Mouse (Mus musculus): Measurements from ENCODE around the gene Stk19. TPM values are rescaled to one million over a fixed set of nuclear protein-coding genes. Genes with fewer than 3 reads are reported as not detected.
"Not testable (repeated sequence)": the region's sequence is repeated elsewhere in the genome, so short reads cannot be mapped to it uniquely, and the experiment has no call there.

Stk19 gene
- polyA plus RNA-seq, 1 experiment from 2014 or later, result 33.8 TPM

DNA sequence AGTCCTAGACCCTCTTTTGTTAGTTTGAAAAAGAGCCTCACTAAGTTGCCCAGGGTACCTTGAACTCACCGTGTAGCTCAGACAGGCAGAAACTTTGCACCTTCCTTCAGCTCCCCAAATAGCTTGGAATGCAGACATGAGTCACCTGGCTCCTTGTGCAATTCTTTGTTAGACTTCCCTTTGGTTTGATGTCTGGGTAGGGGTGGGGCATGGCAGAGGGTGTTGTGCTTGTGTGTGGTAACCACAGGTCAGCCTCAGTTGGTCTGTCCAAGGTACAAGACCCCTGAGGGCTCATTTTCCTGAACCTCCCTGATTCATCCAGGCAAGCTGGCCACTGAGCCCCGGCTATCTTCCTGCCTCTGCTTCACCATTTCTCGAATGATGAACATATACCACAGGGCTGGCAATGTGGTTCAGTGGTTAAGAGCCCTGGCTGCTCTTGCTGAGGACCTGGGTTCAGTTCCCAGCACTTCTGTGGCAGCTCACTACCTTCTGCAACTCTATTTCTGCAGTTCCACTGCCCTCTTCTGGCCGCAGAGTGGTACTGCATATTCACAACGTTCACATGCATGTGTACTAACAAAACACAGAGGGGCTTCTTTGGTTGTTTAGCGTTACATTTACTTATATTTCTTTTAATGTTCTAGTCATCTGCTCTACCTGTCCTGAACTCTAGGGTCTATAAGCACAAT, 31.7 kb downstream of the Stk19 start:
- Histone ChIP-seq H3K4me1 (no peaks in the 10 kb centered on the region), H3K9ac (no peak overlapping the region), H3K27ac (replicated peaks) (no peak overlapping the region), H3K9me3 (replicated peaks) (peaks cover 9% of the 10 kb centered on the region; the same call in 1 of the 2 replicates), H3K36me3 (no peaks in the 10 kb centered on the region), H3K27me3 (no peaks in the 10 kb centered on the region), H3K4me3 (replicated peaks) (no peak overlapping the region), H3K4me2 (replicated peaks) (no peak overlapping the region)
- 73% methylated on average over 6 of the region's 6 CpGs for WGBS
- no peak for ATAC-seq (ENCODE audit: insufficient number of reproducible peaks, low FRiP score, low TSS enrichment, low read depth)

DNA sequence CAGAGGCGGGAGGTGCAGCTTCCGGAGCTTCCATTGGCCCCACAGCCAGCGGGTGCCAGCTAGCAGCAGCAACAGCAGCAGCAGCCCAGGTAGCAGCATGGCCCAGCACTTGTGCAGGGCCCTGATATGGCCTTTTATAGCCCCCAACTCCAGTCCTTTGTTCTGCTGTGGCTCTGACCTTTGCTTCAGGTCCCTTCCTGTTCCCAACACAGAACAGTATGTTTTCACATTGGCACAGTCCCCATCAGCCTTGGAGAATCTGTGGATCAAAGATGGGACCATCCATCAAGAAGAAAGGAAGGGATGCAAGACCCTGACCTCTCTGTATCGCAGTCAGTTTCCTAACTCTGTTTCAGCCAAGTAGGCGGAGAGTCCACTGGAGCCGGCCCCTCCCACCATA, 32.4 kb downstream of the Stk19 start, which contains the start of gene Cyp21a1:
Gene Cyp21a1, minus strand, starts transcription at position 261 of the 400 bp plus-strand sequence.
- WGBS, result 97% methylated on average over 5 of the region's 6 CpGs
- H3K4me1 ChIP-seq; ATAC-seq (ENCODE audit: insufficient number of reproducible peaks, low FRiP score, low TSS enrichment, low read depth); H3K27me3 ChIP-seq; H3K36me3 ChIP-seq; H3K9ac ChIP-seq; H3K27ac ChIP-seq (replicated peaks); H3K4me2 ChIP-seq (replicated peaks); H3K4me3 ChIP-seq (replicated peaks); H3K9me3 ChIP-seq (replicated peaks): not testable (repeated sequence)

DNA sequence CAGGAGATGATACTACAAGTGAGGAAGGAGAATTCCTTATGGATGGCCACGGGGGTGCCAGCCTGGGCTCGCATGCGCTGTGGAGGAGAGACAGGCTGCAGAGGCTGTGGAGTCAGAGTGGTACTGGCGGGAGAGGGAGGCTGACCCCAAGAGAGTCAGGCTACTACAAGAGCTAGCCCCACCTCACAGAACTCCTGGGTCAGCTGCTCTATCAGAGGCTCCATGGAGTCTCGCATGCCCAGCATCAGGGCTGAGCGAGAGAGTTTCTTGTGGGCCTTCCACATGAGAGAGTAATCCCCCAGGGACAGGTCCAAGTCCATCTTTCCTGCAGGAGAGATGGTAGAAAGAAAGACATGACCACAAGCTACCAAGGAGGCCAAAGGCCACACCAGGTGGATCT, 33.4 kb downstream of the Stk19 start:
- not testable (repeated sequence) for H3K4me2 ChIP-seq (replicated peaks); H3K27me3 ChIP-seq; ATAC-seq (ENCODE audit: insufficient number of reproducible peaks, low FRiP score, low TSS enrichment, low read depth); H3K27ac ChIP-seq (replicated peaks); H3K4me3 ChIP-seq (replicated peaks); H3K36me3 ChIP-seq; H3K4me1 ChIP-seq; H3K9me3 ChIP-seq (replicated peaks); H3K9ac ChIP-seq
- 92% methylated on average over 6 of the region's 6 CpGs for WGBS

DNA sequence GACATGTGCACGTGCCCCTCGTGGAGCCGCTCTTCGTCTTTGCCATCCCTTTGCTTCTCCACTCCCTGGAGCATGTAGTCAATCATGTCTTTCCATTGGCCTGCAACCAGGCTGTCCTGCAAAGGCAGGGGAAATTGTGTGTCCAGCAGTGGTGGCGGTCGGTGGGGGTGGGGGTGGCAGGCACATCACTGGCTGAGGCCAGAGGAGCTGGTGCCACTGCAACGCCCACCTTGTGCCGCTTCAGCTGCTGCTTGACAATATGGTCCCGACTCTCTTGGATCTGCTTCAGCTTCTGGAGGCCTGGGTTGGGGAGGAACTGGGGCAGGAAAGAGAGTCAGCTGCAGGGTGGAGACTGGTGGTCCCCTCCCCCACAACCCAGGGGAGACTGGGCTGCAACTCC, 34.0 kb downstream of the Stk19 start:
- H3K4me3 ChIP-seq (replicated peaks); H3K36me3 ChIP-seq; H3K27me3 ChIP-seq; H3K9ac ChIP-seq; H3K27ac ChIP-seq (replicated peaks); H3K4me2 ChIP-seq (replicated peaks); H3K9me3 ChIP-seq (replicated peaks); H3K4me1 ChIP-seq; ATAC-seq (ENCODE audit: insufficient number of reproducible peaks, low FRiP score, low TSS enrichment, low read depth): not testable (repeated sequence)
- 92% methylated on average over 9 of the region's 9 CpGs for whole genome bisulfite sequencing

DNA sequence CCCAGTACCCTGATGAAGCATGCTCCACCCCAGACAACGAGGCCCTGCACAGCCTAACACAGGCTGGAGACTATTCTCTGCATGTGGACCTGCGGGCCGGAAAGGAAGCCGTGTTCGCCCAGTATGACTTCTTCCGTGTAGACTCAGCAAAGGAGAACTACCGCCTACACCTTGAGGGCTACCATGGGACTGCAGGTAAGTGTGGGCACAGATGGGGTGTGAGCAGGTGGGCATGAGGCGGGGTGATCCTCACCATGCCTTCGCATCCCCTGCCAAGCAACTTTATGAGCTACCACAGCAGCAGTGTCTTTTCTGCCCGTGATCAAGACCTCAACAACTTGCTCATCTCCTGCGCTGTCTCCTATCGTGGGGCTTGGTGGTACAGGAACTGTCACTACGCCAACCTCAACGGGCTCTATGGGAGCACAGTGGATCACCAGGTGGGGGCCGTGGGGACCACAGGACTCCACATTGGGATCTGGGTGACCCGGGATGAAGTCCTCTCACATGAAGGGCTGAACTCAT, 35.9 kb downstream of the Stk19 start:
- not testable (repeated sequence) for H3K9ac ChIP-seq; H3K36me3 ChIP-seq; H3K4me3 ChIP-seq (replicated peaks); H3K4me2 ChIP-seq (replicated peaks); ATAC-seq (ENCODE audit: insufficient number of reproducible peaks, low FRiP score, low TSS enrichment, low read depth); H3K27me3 ChIP-seq; H3K9me3 ChIP-seq (replicated peaks); H3K4me1 ChIP-seq; H3K27ac ChIP-seq (replicated peaks)
- WGBS, result 95% methylated on average over 16 of the region's 16 CpGs

DNA sequence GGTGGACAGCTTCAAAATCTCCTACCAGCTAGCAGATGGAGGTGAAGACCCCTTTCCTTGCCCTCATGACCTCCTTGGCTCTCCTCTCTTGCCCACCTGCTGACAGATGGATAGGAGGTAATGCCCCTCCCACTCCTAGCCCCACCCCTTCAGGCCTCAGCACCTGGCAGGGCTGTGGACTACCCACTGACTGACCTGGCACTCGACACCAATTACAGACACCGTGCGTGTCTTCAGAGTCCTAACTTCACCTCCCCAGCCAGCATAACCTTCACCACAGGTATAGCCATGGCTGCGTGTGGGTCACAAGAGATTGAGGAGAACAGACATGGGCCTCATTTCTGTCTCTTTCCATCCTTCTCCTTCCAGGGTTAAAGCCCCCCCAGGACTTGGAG, 37.2 kb downstream of the Stk19 start:
- Histone ChIP-seq H3K27me3 (no peaks in the 10 kb centered on the region), H3K36me3 (no peaks in the 10 kb centered on the region), H3K9ac (no peak overlapping the region), H3K4me1 (no peaks in the 10 kb centered on the region), H3K27ac (replicated peaks) (no peak overlapping the region), H3K4me3 (replicated peaks) (no peak overlapping the region), H3K9me3 (replicated peaks) (no peaks in the 10 kb centered on the region), H3K4me2 (replicated peaks) (no peak overlapping the region)
- WGBS, result 91% methylated on average over 4 of the region's 4 CpGs
- no peak for ATAC-seq (ENCODE audit: insufficient number of reproducible peaks, low FRiP score, low TSS enrichment, low read depth)

DNA sequence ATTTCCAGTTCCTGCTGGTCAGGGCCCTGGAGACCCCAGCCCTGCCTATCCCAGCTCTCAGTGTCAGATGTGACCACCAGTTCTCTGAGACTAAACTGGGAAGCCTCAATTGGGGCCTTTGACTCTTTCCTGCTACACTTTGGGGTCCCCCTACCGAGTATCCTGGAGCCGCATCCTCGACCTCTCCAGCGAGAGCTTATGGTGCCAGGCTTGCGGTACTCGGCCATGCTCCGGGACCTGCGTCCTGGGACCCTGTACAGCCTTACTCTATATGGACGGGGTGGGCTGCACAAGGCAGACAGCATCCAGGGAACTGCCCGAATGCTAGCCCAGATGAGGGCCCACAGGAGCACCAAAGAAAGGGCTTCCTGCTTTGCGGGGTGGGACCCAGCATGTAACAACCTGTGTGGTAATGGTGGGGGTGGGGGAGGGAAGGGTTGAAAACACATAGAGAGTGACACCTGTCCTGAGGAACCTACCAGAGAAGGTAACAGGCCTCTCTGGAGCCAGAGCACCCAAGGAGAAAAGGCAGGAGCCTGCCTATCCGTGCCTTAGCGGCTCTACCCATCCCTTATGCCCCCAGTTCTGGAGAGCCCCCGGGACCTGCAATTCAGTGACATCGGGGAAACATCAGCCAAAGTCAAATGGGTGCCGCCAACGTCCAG, 37.7 kb downstream of the Stk19 start:
- Histone ChIP-seq H3K4me3 (replicated peaks) (no peak overlapping the region), H3K27me3 (no peaks in the 10 kb centered on the region), H3K4me1 (no peaks in the 10 kb centered on the region), H3K9ac (no peak overlapping the region), H3K4me2 (replicated peaks) (no peak overlapping the region), H3K36me3 (no peaks in the 10 kb centered on the region), H3K27ac (replicated peaks) (no peak overlapping the region), H3K9me3 (replicated peaks) (no peaks in the 10 kb centered on the region)
- no peak for ATAC-seq (ENCODE audit: insufficient number of reproducible peaks, low FRiP score, low TSS enrichment, low read depth)
- WGBS, result 87% methylated on average over 15 of the region's 17 CpGs

DNA sequence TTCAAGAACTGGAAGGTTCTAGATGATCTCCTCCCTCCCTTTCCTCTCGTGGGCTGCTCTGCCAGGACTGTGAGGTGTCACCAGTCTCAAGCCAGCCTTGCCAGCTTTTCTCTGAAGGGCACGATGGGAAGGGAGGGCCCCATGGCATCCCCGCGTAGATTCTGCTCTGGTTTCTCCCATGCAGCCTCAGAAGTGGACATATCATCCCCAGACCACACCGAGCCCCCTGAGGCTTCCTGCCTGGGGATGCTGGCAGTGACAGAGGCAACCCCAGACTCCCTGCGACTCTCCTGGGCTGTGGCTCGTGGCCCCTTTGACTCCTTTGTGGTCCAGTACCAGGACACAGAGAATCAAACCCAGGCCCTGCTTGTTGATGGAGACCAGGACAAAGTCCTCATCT, 38.7 kb downstream of the Stk19 start:
- 83% methylated on average over 6 of the region's 7 CpGs for WGBS
- H3K9ac ChIP-seq; H3K36me3 ChIP-seq; ATAC-seq (ENCODE audit: insufficient number of reproducible peaks, low FRiP score, low TSS enrichment, low read depth); H3K4me3 ChIP-seq (replicated peaks); H3K27ac ChIP-seq (replicated peaks); H3K4me2 ChIP-seq (replicated peaks); H3K9me3 ChIP-seq (replicated peaks); H3K4me1 ChIP-seq; H3K27me3 ChIP-seq: not testable (repeated sequence)

DNA sequence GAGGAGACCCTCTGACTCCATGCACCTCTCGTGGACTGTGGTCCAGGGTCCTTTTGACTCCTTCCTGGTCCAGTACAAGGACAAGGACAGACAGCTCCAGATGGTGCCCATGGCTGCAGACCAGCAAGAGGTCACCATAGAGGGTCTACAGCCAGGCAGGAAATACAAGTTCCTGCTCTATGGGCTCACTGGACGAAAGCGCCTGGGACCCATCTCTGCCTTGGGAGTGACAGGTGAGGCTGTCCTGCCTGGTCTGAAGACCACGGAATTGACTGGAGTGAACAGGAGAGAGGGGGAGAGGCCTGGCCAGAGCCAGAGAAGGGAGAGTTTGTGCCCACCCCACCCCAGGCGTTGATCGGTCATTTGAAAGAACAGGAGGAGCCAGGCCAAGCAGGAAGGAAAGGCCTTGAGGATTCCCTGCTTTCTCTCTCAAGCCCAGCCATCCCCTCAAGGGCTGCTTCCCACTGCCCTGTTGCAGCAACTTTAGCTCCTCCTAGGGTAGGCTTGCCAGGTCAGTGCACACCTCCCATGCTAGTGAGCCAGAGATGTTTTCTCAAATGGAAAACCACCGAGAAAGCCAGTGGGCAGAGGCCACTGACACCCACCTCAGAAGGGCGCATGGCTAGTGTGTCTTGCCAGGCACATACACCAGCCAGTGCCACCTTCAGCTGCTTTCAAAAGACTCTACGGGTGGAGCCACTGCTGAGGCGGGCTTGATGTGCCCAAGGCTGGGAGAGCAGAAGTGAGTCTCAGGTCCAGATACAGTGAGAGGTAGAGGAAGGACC, 39.3 kb downstream of the Stk19 start:
- not testable (repeated sequence) for H3K36me3 ChIP-seq; H3K4me1 ChIP-seq; H3K9ac ChIP-seq; H3K4me2 ChIP-seq (replicated peaks); H3K27ac ChIP-seq (replicated peaks); H3K27me3 ChIP-seq; ATAC-seq (ENCODE audit: insufficient number of reproducible peaks, low FRiP score, low TSS enrichment, low read depth); H3K4me3 ChIP-seq (replicated peaks); H3K9me3 ChIP-seq (replicated peaks)
- WGBS, result 83% methylated on average over 10 of the region's 10 CpGs

DNA sequence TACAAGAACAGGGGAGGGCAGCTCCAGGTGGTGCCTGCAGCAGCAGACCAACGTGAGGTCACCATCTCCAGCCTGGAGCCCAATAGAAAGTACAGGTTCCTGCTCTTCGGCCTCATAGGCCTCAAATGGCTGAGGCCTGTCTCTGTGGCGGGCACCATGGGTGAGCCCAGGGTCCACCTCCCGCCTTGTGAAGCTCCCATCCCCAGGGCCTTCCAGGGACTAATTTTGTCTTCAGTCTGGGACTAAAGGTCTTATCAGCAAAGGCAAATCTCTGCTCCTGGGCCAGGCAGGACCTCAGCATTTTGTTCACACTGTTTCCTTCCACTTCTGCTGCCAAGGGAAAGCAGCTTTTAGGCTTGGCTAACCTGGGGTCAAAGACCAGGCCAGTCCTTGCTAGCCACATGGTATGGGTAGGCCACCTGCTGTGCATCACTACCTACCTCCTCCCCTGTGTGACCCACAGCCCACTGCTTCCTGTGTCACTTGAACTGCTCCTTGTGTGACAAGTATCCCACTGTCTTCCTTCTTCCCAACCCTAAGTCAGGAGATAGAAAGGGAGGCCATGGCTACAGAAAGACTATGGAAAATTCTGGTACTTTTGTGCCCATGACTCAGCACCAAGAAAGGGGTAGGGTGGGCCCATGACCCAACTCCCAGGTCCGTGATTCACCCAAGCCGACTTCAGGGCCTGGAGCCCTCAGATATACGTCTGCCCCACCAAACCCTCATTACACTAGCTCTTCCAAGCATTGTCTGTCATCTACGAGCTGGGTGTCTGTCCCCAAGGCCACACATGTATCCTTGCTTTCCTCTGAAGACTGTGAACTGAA, 40.2 kb downstream of the Stk19 start:
- 75% methylated on average over 8 of the region's 8 CpGs for WGBS
- H3K4me2 ChIP-seq (replicated peaks), result no peak overlapping the region
- no peak overlapping the region for H3K27ac ChIP-seq (replicated peaks)
- H3K27me3 ChIP-seq, result no peaks in the 10 kb centered on the region
- H3K4me1 ChIP-seq, result no peaks in the 10 kb centered on the region
- no peak overlapping the region for H3K4me3 ChIP-seq (replicated peaks)
- no peaks in the 10 kb centered on the region for H3K9me3 ChIP-seq (replicated peaks)
- no peaks in the 10 kb centered on the region for H3K36me3 ChIP-seq
- ATAC-seq (ENCODE audit: insufficient number of reproducible peaks, low FRiP score, low TSS enrichment, low read depth), result no peak
- H3K9ac ChIP-seq, result no peak overlapping the region

DNA sequence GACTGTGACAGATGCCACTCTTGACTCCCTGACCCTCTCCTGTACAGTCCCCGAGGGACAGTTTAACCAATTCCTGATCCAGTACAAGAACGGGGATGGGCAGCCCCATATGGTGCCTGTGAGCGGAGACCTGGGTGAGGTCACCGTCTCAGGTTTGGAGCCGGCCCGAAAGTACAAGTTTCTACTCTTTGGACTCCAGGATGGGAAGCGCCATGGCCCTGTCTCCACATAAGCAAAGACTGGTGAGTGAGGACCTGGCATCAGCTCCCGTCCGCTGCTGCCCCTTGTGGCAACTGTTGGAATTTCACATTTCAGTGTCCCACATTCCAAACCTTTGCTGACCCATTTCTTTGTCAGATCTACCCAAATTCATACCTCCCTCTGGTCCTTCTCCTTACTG, 41.1 kb downstream of the Stk19 start:
- Histone ChIP-seq H3K4me1 (no peaks in the 10 kb centered on the region), H3K9ac (no peak overlapping the region), H3K9me3 (replicated peaks) (no peaks in the 10 kb centered on the region), H3K4me2 (replicated peaks) (no peak overlapping the region), H3K36me3 (no peaks in the 10 kb centered on the region), H3K27me3 (no peaks in the 10 kb centered on the region), H3K4me3 (replicated peaks) (no peak overlapping the region), H3K27ac (replicated peaks) (no peak overlapping the region)
- 59% methylated on average over 9 of the region's 9 CpGs for WGBS
- no peak for ATAC-seq (ENCODE audit: insufficient number of reproducible peaks, low FRiP score, low TSS enrichment, low read depth)
